Mouse (Mus musculus): ENCODE results near the gene Gm9964. TPM values are rescaled to one million over a fixed set of nuclear protein-coding genes. Genes with fewer than 3 reads are reported as not detected.
A peak's percentile ranks its signal among the peaks of the same experiment; 100 is the strongest.
"Not testable (repeated sequence)": the region's sequence is repeated elsewhere in the genome, so short reads cannot be mapped to it uniquely, and the experiment has no call there.

The Gm9964 gene
- polyA plus RNA-seq, 1 experiment from 2014 or later: not detected

DNA sequence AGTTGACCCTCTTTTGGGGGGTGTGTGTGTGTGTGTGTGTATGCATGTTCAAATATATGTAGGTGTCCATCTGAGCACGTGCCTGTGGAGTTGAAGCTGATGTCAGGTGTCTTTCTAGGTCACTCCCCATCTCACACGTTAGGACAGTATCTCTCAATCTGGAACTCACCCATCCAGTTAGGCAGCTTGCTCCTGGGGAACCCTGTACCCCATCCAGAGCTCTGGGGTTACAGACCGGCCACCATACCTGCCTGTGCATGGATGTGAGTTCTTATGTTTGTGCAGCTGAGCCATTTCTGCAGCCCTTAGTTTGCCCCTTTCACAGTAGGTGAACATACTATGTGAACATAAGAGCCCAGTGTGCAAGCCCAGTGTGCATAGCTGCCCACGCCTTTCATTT, 23.7 kb downstream of the Gm9964 start:
- no peaks in the 10 kb centered on the region for H3K27me3 ChIP-seq
- no peak overlapping the region for H3K27ac ChIP-seq
- H3K4me2 ChIP-seq: no peak overlapping the region
- no peaks in the 10 kb centered on the region for H3K4me1 ChIP-seq
- no peaks in the 10 kb centered on the region for H3K36me3 ChIP-seq (ENCODE audit: poor library complexity, severe bottlenecking)
- no peak overlapping the region for H3K9ac ChIP-seq
- no peaks in the 10 kb centered on the region for H3K9me3 ChIP-seq (replicated peaks)
- no peak overlapping the region for H3K4me3 ChIP-seq
- ATAC-seq: no peak
- WGBS: 69% methylated on average over 4 of the region's 4 CpGs

DNA sequence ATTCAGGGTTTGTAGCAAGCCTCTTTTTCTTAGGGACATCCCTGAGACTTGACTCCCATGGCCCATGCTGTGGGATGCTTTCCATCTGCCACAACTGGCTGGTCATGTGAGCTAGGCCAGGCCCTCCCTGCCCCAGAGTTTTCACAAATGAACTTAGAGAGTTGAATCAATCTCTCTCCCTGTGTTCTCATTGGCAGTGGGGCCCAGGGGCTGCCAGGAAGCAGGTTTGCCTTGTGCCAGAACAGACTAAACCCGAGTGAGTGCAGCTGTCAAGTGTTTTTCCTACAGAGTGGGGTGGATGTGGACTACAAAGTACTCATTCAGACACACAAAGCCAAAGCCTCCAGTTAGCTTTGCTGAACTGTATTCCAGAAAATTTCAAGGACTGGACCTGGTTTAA, 29.5 kb downstream of the Gm9964 start:
- H3K4me3 ChIP-seq: no peak overlapping the region
- H3K36me3 ChIP-seq (ENCODE audit: poor library complexity, severe bottlenecking): no peaks in the 10 kb centered on the region
- H3K27me3 ChIP-seq: no peaks in the 10 kb centered on the region
- ATAC-seq: no peak
- H3K9ac ChIP-seq: no peak overlapping the region
- no peaks in the 10 kb centered on the region for H3K9me3 ChIP-seq (replicated peaks)
- no peak overlapping the region for H3K4me2 ChIP-seq
- 7% methylated on average over 1 of the region's 1 CpGs for WGBS
- 0 out of 2 replicates have a peak, but pooled peaks cover 3% of the 10 kb centered on the region for H3K4me1 ChIP-seq
- no peak overlapping the region for H3K27ac ChIP-seq

DNA sequence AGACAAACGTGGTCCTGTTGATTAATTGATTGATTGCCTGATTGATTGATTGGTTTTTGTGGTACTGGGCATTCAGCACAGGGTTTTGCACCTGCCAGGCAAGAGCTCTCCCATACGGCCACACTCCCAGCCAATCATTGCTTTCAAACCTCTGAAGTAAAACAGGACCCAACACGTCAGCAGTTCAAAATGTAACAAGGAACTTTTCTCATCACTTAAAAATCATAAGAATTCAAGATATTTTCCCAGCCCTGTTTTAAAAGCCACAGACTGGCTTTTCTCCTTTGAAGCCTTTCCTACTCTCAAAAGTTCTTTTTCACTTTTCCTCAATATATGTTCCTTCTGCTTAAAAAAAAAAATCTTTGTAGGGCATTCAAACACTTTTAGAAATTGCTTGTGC, 32.3 kb downstream of the Gm9964 start:
- ATAC-seq: no peak
- Histone ChIP-seq H3K9ac (no peak overlapping the region), H3K4me2 (no peak overlapping the region), H3K4me1 (0 out of 2 replicates have a peak, but pooled peaks cover 3% of the 10 kb centered on the region), H3K36me3 (ENCODE audit: poor library complexity, severe bottlenecking) (no peaks in the 10 kb centered on the region), H3K27me3 (no peaks in the 10 kb centered on the region), H3K4me3 (no peak overlapping the region), H3K27ac (no peak overlapping the region), H3K9me3 (replicated peaks) (0 out of 2 replicates have a peak, but pooled peaks cover 3% of the 10 kb centered on the region)
- WGBS: 70% methylated on average over 3 of the region's 3 CpGs

DNA sequence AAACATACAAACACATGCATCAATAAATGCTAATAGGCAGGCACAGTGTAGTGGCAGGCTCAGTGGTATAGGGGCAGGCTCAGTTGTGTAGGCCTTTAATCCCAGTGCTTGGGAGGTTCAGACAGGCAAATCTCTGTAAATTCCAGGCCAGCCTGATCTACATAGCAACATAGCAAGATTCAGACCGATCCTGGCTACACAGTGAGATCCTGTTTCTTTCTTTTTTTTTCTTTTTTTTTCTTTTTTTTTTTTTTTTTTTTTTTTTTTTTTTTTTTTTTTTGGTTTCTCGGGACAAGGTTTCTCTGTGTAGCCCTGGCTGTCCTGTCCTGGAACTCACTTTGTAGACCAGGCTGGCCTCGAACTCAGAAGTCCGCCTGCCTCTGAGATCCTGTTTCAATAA, 36.6 kb downstream of the Gm9964 start:
- not testable (repeated sequence) for ATAC-seq; H3K9me3 ChIP-seq (replicated peaks); H3K4me2 ChIP-seq; H3K27ac ChIP-seq; H3K4me3 ChIP-seq; H3K27me3 ChIP-seq; H3K36me3 ChIP-seq (ENCODE audit: poor library complexity, severe bottlenecking); H3K4me1 ChIP-seq; H3K9ac ChIP-seq
- 89% methylated on average over 4 of the region's 4 CpGs for WGBS

DNA sequence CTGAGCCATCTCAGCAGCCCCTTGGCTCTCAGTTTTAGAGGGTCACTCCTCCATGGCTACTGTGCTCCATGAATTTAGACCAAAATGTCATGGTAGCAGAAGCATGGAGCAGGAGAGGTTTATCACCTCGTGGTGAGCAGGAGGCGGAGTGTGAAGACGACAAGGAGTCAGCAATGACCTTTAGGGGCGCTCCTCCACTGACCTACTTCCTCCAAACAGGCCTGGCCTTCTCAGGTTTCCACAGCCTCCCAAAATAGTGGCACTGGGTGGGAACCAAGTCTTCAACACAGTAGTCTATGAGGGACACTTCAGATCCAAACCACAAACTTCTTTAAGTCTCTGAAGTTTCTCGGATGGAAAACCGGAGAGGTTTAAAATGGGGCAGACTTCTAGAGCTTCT, 38.0 kb downstream of the Gm9964 start:
- Histone ChIP-seq H3K9me3 (replicated peaks) (0 out of 2 replicates have a peak, but pooled peaks cover 3% of the 10 kb centered on the region), H3K36me3 (ENCODE audit: poor library complexity, severe bottlenecking) (no peaks in the 10 kb centered on the region), H3K27ac (no peak overlapping the region), H3K27me3 (0 out of 2 replicates have a peak, but pooled peaks cover 2% of the 10 kb centered on the region), H3K4me1 (0 out of 2 replicates have a peak, but pooled peaks cover 3% of the 10 kb centered on the region), H3K9ac (no peak overlapping the region), H3K4me3 (no peak overlapping the region), H3K4me2 (no peak overlapping the region)
- ATAC-seq: no peak
- WGBS: 84% methylated on average over 6 of the region's 6 CpGs

DNA sequence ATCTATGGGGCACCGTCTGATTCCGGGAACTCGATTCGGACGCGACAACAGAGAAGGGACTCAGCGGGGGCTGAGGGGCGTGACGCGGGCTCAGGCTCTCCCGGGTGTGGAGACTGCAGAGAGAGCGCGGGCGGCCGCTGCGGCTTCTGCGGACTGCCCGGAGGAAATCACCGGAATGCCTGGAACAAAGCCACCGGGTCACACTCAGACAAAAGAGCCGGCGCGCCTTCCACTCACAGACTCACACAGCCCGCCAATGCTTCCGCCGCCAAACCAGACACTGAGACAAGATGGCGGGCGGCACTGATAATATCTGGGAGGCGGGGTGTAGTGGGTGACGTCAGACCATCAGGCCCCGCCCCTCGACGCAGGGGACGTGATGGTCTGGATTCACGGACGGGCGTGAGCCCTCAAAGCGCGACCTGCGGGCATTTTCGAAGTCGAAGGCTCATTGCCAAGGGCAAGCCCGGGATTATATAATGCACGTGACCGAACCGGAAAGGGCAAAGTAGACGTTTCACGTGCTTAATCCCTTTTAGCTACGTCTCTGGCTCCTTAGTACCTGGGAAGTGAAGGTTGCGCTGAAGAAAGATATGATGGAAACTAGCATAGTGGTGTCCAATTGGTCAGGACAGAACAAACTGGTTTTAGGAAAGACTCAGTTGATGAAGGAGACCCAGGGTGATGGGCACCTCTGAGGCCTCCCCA, 42.2 kb downstream of the Gm9964 start, which contains the start of gene Wsb1:
Gene Wsb1, minus strand, starts transcription at position 281 of the 708 bp plus-strand sequence.
- H3K27me3 ChIP-seq: 0 out of 2 replicates have a peak, but pooled peaks cover 2% of the 10 kb centered on the region
- peaks cover 33% of the 10 kb centered on the region for H3K4me1 ChIP-seq
- peak; percentile 95 for ATAC-seq
- peak within 1 kb of the TSS; percentile 94 for H3K4me3 ChIP-seq
- H3K9ac ChIP-seq: peak within 1 kb of the TSS; percentile 97
- no peaks in the 10 kb centered on the region for H3K9me3 ChIP-seq (replicated peaks)
- peak within 1 kb of the TSS; percentile 87 for H3K4me2 ChIP-seq
- H3K27ac ChIP-seq: peak within 1 kb of the TSS; percentile 97
- H3K36me3 ChIP-seq (ENCODE audit: poor library complexity, severe bottlenecking): peaks cover 16% of the 10 kb centered on the region
- 1% methylated on average over 50 of the region's 50 CpGs for WGBS

DNA sequence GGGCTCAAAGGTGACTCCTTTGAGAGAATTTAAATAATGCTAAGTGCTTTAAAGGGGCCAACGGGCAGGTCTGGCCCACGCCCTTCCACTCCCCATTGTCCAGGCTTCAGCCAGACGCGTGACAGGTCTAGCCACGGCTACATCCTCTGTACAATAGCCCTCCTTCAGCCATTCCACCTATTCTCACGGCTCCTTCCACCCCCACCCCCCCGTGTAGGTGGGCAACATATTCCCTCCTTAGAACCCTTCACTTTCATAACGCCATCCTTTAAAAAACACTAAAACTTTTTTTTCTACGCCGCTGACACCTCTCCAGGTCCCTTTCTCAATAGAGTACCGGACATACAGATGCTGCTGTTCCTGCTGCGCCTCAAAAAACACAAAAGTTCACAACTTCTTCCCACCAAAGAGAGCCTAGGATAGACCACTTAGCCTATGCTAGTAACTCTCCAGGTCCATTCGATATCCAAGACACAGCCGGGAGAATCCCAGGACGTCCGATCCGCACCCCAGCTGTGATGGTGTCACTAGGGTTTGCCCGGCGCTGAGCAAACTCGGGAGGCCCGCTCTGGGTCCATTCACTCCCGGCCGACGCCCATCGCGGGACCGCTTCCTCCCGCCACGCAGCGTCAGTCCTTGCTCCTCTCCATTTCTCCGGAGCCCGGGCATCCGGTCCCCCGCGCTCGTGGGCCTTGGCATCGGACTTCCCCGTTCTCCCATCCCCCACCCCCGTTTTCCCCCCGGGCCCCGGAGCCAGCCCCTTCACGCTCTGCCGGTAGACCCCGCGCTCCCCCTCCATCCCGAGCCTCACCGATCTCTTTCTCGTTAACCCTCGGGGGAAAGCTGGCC, 42.9 kb downstream of the Gm9964 start:
- H3K9ac ChIP-seq: peak overlapping the region; percentile 97
- ATAC-seq: peak; percentile 15
- H3K36me3 ChIP-seq (ENCODE audit: poor library complexity, severe bottlenecking): peaks cover 23% of the 10 kb centered on the region
- H3K27me3 ChIP-seq: 0 out of 2 replicates have a peak, but pooled peaks cover 2% of the 10 kb centered on the region
- H3K4me3 ChIP-seq: peak overlapping the region; percentile 94
- peak overlapping the region; percentile 97 for H3K27ac ChIP-seq
- peaks cover 33% of the 10 kb centered on the region for H3K4me1 ChIP-seq
- WGBS: 1% methylated on average over 49 of the region's 49 CpGs
- no peaks in the 10 kb centered on the region for H3K9me3 ChIP-seq (replicated peaks)
- H3K4me2 ChIP-seq: peak overlapping the region; percentile 87

DNA sequence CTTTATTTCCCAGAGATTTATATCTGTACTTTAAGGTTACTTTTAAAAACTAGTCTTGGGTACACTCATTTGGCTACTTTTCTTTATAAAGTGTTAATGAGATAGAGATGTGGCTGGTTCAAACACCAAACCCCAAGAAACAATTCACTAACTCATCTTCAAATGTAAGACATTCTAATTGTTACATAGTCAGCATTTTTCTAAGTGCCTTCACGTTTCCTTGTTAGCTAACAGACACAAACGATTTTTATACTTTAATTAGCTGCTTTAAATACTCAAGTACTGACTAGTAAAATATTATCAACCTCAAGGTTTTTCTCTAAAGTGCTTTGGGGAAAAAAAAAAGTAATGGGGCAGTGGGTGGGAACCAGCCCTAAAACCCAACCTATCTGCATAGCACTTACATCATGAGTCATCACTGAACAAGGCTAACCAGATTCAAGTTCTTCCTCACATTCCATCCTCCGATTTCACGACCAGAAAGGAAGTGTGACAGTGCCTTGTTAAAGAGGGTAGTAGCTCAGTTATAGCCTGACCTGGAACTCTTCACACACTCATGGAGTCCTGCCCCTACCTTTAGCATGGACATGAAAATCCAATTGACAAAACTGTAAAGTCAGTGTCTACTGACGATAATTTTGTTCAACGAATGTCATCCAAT, 43.7 kb downstream of the Gm9964 start:
- peaks cover 28% of the 10 kb centered on the region for H3K36me3 ChIP-seq (ENCODE audit: poor library complexity, severe bottlenecking)
- H3K4me1 ChIP-seq: peaks cover 33% of the 10 kb centered on the region
- no peaks in the 10 kb centered on the region for H3K9me3 ChIP-seq (replicated peaks)
- WGBS: 18% methylated on average over 6 of the region's 6 CpGs
- 0 out of 2 replicates have a peak, but pooled peaks cover 2% of the 10 kb centered on the region for H3K27me3 ChIP-seq
- no peak for ATAC-seq
- H3K4me2 ChIP-seq: peak overlapping the region; percentile 87
- 0 out of 2 replicates have a peak overlapping the region, but pooled peaks have one; percentile 97 for H3K27ac ChIP-seq
- H3K9ac ChIP-seq: peak overlapping the region; percentile 97
- H3K4me3 ChIP-seq: peak overlapping the region; percentile 94

Other genes starting within 250 kb of the Gm9964 start
- gene Ksr1, start 150.5 kb downstream of the Gm9964 start, polyA plus RNA-seq (2015; fragmentation: Nextera tagmentation; extraction: Ambion mirVana): 4.0 and 4.1 TPM in 2 replicates
- gene Wsb1, start 42.2 kb downstream of the Gm9964 start, polyA plus RNA-seq (2015; fragmentation: Nextera tagmentation; extraction: Ambion mirVana): 367 and 422 TPM in 2 replicates
- gene Nf1, start 42.8 kb upstream of the Gm9964 start, polyA plus RNA-seq (2015; fragmentation: Nextera tagmentation; extraction: Ambion mirVana): 7.1 and 8.5 TPM in 2 replicates
- 1.1 and 1.5 TPM in 2 replicates for gene Omg, start 207.2 kb upstream of the Gm9964 start, polyA plus RNA-seq (2015; fragmentation: Nextera tagmentation; extraction: Ambion mirVana)
- gene Evi2b, start 226.9 kb upstream of the Gm9964 start, polyA plus RNA-seq (2015; fragmentation: Nextera tagmentation; extraction: Ambion mirVana): 0.18 TPM in 1 of 2 replicates, not detected in the other
- 0.75 and 0.89 TPM in 2 replicates for gene Evi2, start 233.7 kb upstream of the Gm9964 start, polyA plus RNA-seq (2015; fragmentation: Nextera tagmentation; extraction: Ambion mirVana)
- gene Evi2a, start 233.7 kb upstream of the Gm9964 start, polyA plus RNA-seq (2015; fragmentation: Nextera tagmentation; extraction: Ambion mirVana): 2.6 and 2.7 TPM in 2 replicates

All from forebrain, embryonic 13.5 days (tissue).